Mouse (Mus musculus) hindbrain, postnatal 0 days (tissue): ENCODE data around the gene Gpx5. TPM values are rescaled to one million over a fixed set of nuclear protein-coding genes. Genes with fewer than 3 reads are reported as not detected.

Experiments
- ATAC-seq: fragments of 200-750 bp; cut with Nextera tagmentation; 2 replicates; pipeline ENCODE4 v1.8.0; 2017; ENCODE audit warnings: mild to moderate bottlenecking, moderate TSS enrichment, moderate library complexity
- DNase-seq: peaks from one replicate; pipeline ENCODE4 v3.0.0-alpha.2; 2015; ENCODE audit warnings: low spot score
- H3K27ac ChIP-seq: fragments of 300-500 bp; sonication (generic); 2 replicates; pipeline ENCODE4 v1.5.1; 2014; ENCODE audit warnings: mild to moderate bottlenecking
- H3K27me3 ChIP-seq: fragments of 300-500 bp; sonication (generic); 2 replicates; pipeline ENCODE4 v1.6.1; 2014; ENCODE audit warnings: low read length, mixed read lengths; ENCODE audit not compliant: insufficient read depth
- H3K36me3 ChIP-seq: fragments of 300-500 bp; sonication (generic); 2 replicates; pipeline ENCODE4 v1.6.1; 2014; ENCODE audit warnings: low read length, mixed read lengths; ENCODE audit not compliant: insufficient read depth
- H3K4me1 ChIP-seq: fragments of 300-500 bp; sonication (generic); 2 replicates; pipeline ENCODE4 v1.6.1; 2014; ENCODE audit warnings: antibody characterized with exemption, low read length, mixed read lengths; ENCODE audit not compliant: insufficient read depth
- H3K4me2 ChIP-seq: fragments of 300-500 bp; sonication (generic); 2 replicates; pipeline ENCODE4 v1.6.1; 2014; ENCODE audit warnings: low read depth, mild to moderate bottlenecking, low read length, moderate library complexity, mixed read lengths
- H3K4me3 ChIP-seq: fragments of 300-500 bp; sonication (generic); 2 replicates; pipeline ENCODE4 v1.5.1; 2014; ENCODE audit warnings: low read length
- H3K9ac ChIP-seq: fragments of 300-500 bp; sonication (generic); replicated peaks from 2 replicates; pipeline ENCODE4 v1.6.1; 2014; ENCODE audit warnings: mild to moderate bottlenecking, low read length, moderate library complexity, mixed read lengths
- H3K9me3 ChIP-seq: fragments of 300-500 bp; sonication (generic); 2 replicates; pipeline ENCODE4 v1.6.1; 2016; ENCODE audit warnings: low read length, mixed read lengths
- CTCF ChIP-seq: IDR thresholded peaks from 2 replicates; pipeline ENCODE4 v1.5.1; 2016; ENCODE audit warnings: antibody characterized with exemption, control low read depth, low read depth
- WGBS: fragments of 180-500 bp; shearing (Covaris S2); extraction: QIAGEN DNeasy Blood & Tissue Kit; methylation state at CpG from one replicate; pipeline ENCODE4 v1.1.7; 2014; 5-methylcytosine and 5-hydroxymethylcytosine counted together
- polyA plus RNA-seq: library from polyadenylated mRNA; unstranded; fragments of >200 nt; fragmentation: Nextera tagmentation; extraction: Ambion mirVana; gene quantifications from 2 replicates; pipeline ENCODE4 v1.2.1, GENCODE M21; 2015
- total RNA-seq: library from RNA; depleted of rRNA; stranded (reverse); fragments of >200 nt; gene quantifications from 2 replicates; pipeline ENCODE4 v1.2.3, GENCODE M21; 2014

Gpx5 gene
- total and polyA plus RNA-seq, 2 experiments from 2014 or later = not detected

DNA sequence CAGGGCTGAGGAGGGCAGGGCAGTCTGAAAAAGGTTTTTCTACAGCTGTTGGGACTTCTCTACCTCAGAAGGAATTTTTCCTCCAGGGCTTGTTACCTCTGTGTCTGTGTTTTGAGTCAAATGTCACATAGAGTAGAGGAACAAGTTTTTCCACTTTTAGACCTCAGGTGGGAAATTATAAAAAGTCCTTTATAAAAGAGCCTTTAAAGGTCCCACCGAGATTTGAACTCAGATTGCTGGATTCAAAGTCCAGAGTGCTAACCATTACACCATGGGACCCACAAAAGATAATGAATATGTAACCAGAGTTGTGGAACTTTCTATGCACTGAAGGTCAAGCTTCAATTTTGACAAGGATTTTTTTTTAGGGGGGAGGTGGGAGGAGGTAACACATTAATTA, 24.3 kb downstream of the Gpx5 start:
- TF ChIP-seq CTCF = no peak
- no peaks in the 10 kb centered on the region for H3K36me3 ChIP-seq
- no peak for ATAC-seq
- peak overlapping the region; percentile 38 for H3K4me2 ChIP-seq
- no peak overlapping the region for H3K27ac ChIP-seq
- no peak for DNase-seq
- H3K4me3 ChIP-seq = peak overlapping the region; percentile 11; the same call in 1 of the 2 replicates
- no peak overlapping the region; the same call in 1 of the 2 replicates for H3K9ac ChIP-seq
- no peaks in the 10 kb centered on the region for H3K4me1 ChIP-seq
- whole genome bisulfite sequencing = 0% methylated on average over 1 of the region's 1 CpGs
- no peaks in the 10 kb centered on the region for H3K27me3 ChIP-seq
- no peaks in the 10 kb centered on the region for H3K9me3 ChIP-seq

DNA sequence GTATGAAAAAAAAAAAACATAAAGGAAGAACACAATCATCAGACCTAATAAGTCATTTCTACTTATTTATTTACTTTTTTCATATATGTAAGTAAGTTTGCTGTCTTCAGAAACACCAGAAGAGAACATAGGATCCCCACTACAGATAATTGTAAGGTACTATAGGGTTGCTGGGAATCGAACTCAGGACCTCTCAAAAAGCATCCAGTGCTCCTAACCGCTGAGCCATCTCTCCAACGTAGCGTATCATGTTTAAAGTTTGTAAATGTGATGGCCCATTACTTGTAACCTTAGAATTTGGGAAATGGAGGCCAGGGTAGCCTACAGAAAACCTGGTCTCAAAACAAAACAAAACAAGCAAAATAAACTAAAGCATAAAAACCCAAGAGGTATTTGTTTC, 25.0 kb downstream of the Gpx5 start:
- Histone ChIP-seq H3K27ac (no peak overlapping the region), H3K9ac (no peak overlapping the region; the same call in 1 of the 2 replicates), H3K4me3 (peak overlapping the region; percentile 11; the same call in 1 of the 2 replicates), H3K27me3 (no peaks in the 10 kb centered on the region), H3K36me3 (no peaks in the 10 kb centered on the region), H3K4me1 (no peaks in the 10 kb centered on the region), H3K4me2 (peak overlapping the region; percentile 38), H3K9me3 (no peaks in the 10 kb centered on the region)
- DNase-seq = no peak
- 25% methylated on average over 4 of the region's 4 CpGs for WGBS
- TF ChIP-seq CTCF = no peak
- no peak for ATAC-seq

DNA sequence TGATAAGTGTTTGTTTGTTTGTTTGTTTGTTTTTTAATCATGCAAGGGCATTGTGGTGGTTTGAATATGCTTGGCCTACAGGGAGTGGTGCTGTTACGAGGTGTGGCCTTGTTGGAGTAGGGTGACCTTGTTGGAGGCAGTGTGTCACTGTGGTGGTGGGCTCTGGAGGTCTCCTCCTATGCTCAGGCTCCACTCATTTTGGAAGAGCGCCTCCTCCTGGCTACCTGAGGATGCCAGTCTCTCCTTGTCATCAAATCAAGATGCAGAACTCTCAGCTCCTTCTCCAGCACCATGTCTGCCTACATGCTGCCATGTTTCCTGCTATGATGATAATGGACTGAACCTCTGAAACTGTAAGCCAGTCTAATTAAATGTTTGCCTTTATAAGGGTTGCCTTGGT, 26.8 kb downstream of the Gpx5 start:
- H3K9ac ChIP-seq = no peak overlapping the region
- no peak for DNase-seq
- no peak for ATAC-seq
- H3K27ac ChIP-seq = no peak overlapping the region
- H3K4me2 ChIP-seq = no peak overlapping the region
- H3K4me1 ChIP-seq = no peaks in the 10 kb centered on the region
- no peaks in the 10 kb centered on the region for H3K9me3 ChIP-seq
- TF ChIP-seq CTCF = no peak
- no peaks in the 10 kb centered on the region for H3K36me3 ChIP-seq
- H3K4me3 ChIP-seq = no peak overlapping the region
- no peaks in the 10 kb centered on the region; the same call in 1 of the 2 replicates for H3K27me3 ChIP-seq
- 61% methylated on average over 2 of the region's 2 CpGs for WGBS

GRCm38 (mm10) chr13:21264366-21264765, 28.2 kb downstream of the Gpx5 start:
- no peak for ATAC-seq
- 2% methylated on average over 11 of the region's 11 CpGs for WGBS
- Histone ChIP-seq H3K27me3 (no peaks in the 10 kb centered on the region; the same call in 1 of the 2 replicates), H3K4me1 (no peaks in the 10 kb centered on the region), H3K9me3 (no peaks in the 10 kb centered on the region), H3K4me3 (peak overlapping the region; percentile 37), H3K9ac (no peak overlapping the region; the same call in 1 of the 2 replicates), H3K4me2 (peak overlapping the region; percentile 56), H3K36me3 (no peaks in the 10 kb centered on the region), H3K27ac (no peak overlapping the region)
- DNase-seq = peak; percentile 70
- TF ChIP-seq CTCF = no peak

- ATAC-seq = no peak
- H3K27ac ChIP-seq = no peak overlapping the region
- no peaks in the 10 kb centered on the region for H3K9me3 ChIP-seq
- 4% methylated on average over 11 of the region's 11 CpGs for WGBS
- DNase-seq = no peak
- no peaks in the 10 kb centered on the region for H3K36me3 ChIP-seq
- H3K4me1 ChIP-seq = no peaks in the 10 kb centered on the region
- no peak overlapping the region; the same call in 1 of the 2 replicates for H3K9ac ChIP-seq
- H3K4me2 ChIP-seq = peak overlapping the region; percentile 56
- no peaks in the 10 kb centered on the region; the same call in 1 of the 2 replicates for H3K27me3 ChIP-seq
- H3K4me3 ChIP-seq = peak overlapping the region; percentile 37
- TF ChIP-seq CTCF = no peak
These were observed 28.6 kb downstream of the Gpx5 start for GRCm38 (mm10) chr13:21263910-21264309.

DNA sequence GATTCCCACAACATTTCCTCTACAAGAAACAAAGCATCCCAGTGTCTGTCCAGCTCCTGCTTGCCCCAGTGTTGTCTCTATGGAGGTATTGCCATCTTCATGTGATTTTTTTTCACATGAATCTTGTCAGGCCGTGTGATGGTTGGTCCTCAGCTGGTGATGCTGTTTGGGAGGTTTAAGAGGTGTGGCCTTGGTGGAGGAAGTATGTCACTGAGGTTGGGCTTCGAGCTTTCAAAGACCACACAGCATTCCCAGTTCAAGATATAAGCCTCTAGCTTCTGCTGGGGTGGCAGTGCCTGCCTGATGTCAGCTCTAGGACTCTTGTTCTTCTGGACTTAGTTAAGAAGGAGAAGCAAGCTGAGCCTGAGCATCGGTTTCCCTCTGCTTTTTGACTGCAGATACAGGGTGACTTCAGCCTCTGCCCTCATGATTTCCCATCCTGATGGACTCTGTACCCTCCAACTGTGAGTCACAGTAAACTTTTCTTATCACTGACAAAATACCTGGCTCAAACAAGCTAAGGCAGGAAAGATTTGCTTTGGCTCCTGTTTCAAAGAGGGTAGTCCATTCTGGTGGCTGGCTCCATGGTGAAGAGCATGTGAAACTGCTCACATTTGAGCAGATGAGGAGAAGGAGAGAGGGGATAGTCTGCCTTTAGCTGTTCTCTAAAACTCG, 29.6 kb downstream of the Gpx5 start:
- Histone ChIP-seq H3K4me2 (no peak overlapping the region), H3K9me3 (no peaks in the 10 kb centered on the region), H3K27me3 (no peaks in the 10 kb centered on the region; the same call in 1 of the 2 replicates), H3K36me3 (no peaks in the 10 kb centered on the region), H3K4me1 (no peaks in the 10 kb centered on the region), H3K27ac (no peak overlapping the region), H3K4me3 (no peak overlapping the region), H3K9ac (no peak overlapping the region)
- DNase-seq (no peak), ATAC-seq (no peak)
- WGBS = 67% methylated on average over 4 of the region's 4 CpGs
- TF ChIP-seq CTCF = no peak

GRCm38 (mm10) chr13:21260289-21260688, 32.2 kb downstream of the Gpx5 start:
- H3K27ac ChIP-seq = no peak overlapping the region
- no peaks in the 10 kb centered on the region for H3K36me3 ChIP-seq
- peak overlapping the region; percentile 65 for H3K4me2 ChIP-seq
- H3K9ac ChIP-seq = 0 out of 2 replicates have a peak overlapping the region, but pooled peaks have one; percentile 35
- no peaks in the 10 kb centered on the region for H3K9me3 ChIP-seq
- TF ChIP-seq CTCF = no peak
- 17% methylated on average over 5 of the region's 5 CpGs for WGBS
- no peak for DNase-seq
- no peak for ATAC-seq
- H3K27me3 ChIP-seq = no peaks in the 10 kb centered on the region; the same call in 1 of the 2 replicates
- H3K4me3 ChIP-seq = peak overlapping the region; percentile 57
- no peaks in the 10 kb centered on the region for H3K4me1 ChIP-seq
